Mouse (Mus musculus): ENCODE data around the gene Ak9. TPM values are rescaled to one million over a fixed set of nuclear protein-coding genes. Genes with fewer than 3 reads are reported as not detected.
A peak's percentile ranks its signal among the peaks of the same experiment; 100 is the strongest.

The Ak9 gene
- polyA plus RNA-seq, 1 experiment from 2014 or later, result 0.21 TPM

- H3K4me1 ChIP-seq (ENCODE audit: control insufficient read depth, insufficient read depth, low read length), result no peaks in the 10 kb centered on the region
- H3K36me3 ChIP-seq (ENCODE audit: control insufficient read depth, insufficient read depth, low read length), result peaks cover 8% of the 10 kb centered on the region; the same call in 1 of the 2 replicates
- no peak overlapping the region for H3K27ac ChIP-seq (replicated peaks; ENCODE audit: low read depth, low read length)
- H3K9ac ChIP-seq (ENCODE audit: low read depth, low read length), result no peak overlapping the region
- H3K4me2 ChIP-seq (ENCODE audit: low read depth, low read length), result no peak overlapping the region
- ATAC-seq (ENCODE audit: low read depth) (no peak), DNase-seq (ENCODE audit: low spot score) (no peak)
- WGBS, result 80% methylated on average over 2 of the region's 2 CpGs
- H3K27me3 ChIP-seq (replicated peaks; ENCODE audit: control insufficient read depth, insufficient read depth, low read length), result no peaks in the 10 kb centered on the region
- no peaks in the 10 kb centered on the region for H3K9me3 ChIP-seq (ENCODE audit: control insufficient read depth, low read length)
- H3K4me3 ChIP-seq (ENCODE audit: low read depth, low read length), result no peak overlapping the region
Measured at GRCm38 (mm10) chr10:41280796-41281195, 23.0 kb upstream of the Ak9 start.

GRCm38 (mm10) chr10:41282086-41282485 lies 21.7 kb upstream of the Ak9 start:
- ATAC-seq (ENCODE audit: low read depth) (no peak), DNase-seq (ENCODE audit: low spot score) (no peak)
- 79% methylated on average over 2 of the region's 2 CpGs for WGBS
- Histone ChIP-seq H3K27ac (replicated peaks; ENCODE audit: low read depth, low read length) (no peak overlapping the region), H3K4me3 (ENCODE audit: low read depth, low read length) (no peak overlapping the region), H3K36me3 (ENCODE audit: control insufficient read depth, insufficient read depth, low read length) (0 out of 2 replicates have a peak, but pooled peaks cover 1% of the 10 kb centered on the region), H3K9me3 (ENCODE audit: control insufficient read depth, low read length) (no peaks in the 10 kb centered on the region), H3K27me3 (replicated peaks; ENCODE audit: control insufficient read depth, insufficient read depth, low read length) (no peaks in the 10 kb centered on the region), H3K4me1 (ENCODE audit: control insufficient read depth, insufficient read depth, low read length) (no peaks in the 10 kb centered on the region), H3K4me2 (ENCODE audit: low read depth, low read length) (no peak overlapping the region), H3K9ac (ENCODE audit: low read depth, low read length) (no peak overlapping the region)

- ATAC-seq (ENCODE audit: low read depth), result no peak
- no peak for DNase-seq (ENCODE audit: low spot score)
- H3K9me3 ChIP-seq (ENCODE audit: control insufficient read depth, low read length), result no peaks in the 10 kb centered on the region
- H3K36me3 ChIP-seq (ENCODE audit: control insufficient read depth, insufficient read depth, low read length), result no peaks in the 10 kb centered on the region
- no peak overlapping the region for H3K4me3 ChIP-seq (ENCODE audit: low read depth, low read length)
- H3K9ac ChIP-seq (ENCODE audit: low read depth, low read length), result no peak overlapping the region
- WGBS, result 83% methylated on average over 3 of the region's 3 CpGs
- no peak overlapping the region for H3K27ac ChIP-seq (replicated peaks; ENCODE audit: low read depth, low read length)
- H3K4me1 ChIP-seq (ENCODE audit: control insufficient read depth, insufficient read depth, low read length), result 0 out of 2 replicates have a peak, but pooled peaks cover 2% of the 10 kb centered on the region
- H3K27me3 ChIP-seq (replicated peaks; ENCODE audit: control insufficient read depth, insufficient read depth, low read length), result no peaks in the 10 kb centered on the region
- H3K4me2 ChIP-seq (ENCODE audit: low read depth, low read length), result no peak overlapping the region
Measured at GRCm38 (mm10) chr10:41287618-41288017, 16.2 kb upstream of the Ak9 start.

GRCm38 (mm10) chr10:41288074-41288473 lies 15.7 kb upstream of the Ak9 start:
- no peaks in the 10 kb centered on the region for H3K9me3 ChIP-seq (ENCODE audit: control insufficient read depth, low read length)
- 0 out of 2 replicates have a peak, but pooled peaks cover 2% of the 10 kb centered on the region for H3K4me1 ChIP-seq (ENCODE audit: control insufficient read depth, insufficient read depth, low read length)
- WGBS, result 73% methylated on average over 1 of the region's 1 CpGs
- no peak overlapping the region for H3K27ac ChIP-seq (replicated peaks; ENCODE audit: low read depth, low read length)
- H3K27me3 ChIP-seq (replicated peaks; ENCODE audit: control insufficient read depth, insufficient read depth, low read length), result no peaks in the 10 kb centered on the region
- DNase-seq (ENCODE audit: low spot score) (no peak), ATAC-seq (ENCODE audit: low read depth) (no peak)
- H3K9ac ChIP-seq (ENCODE audit: low read depth, low read length), result no peak overlapping the region
- H3K36me3 ChIP-seq (ENCODE audit: control insufficient read depth, insufficient read depth, low read length), result no peaks in the 10 kb centered on the region
- no peak overlapping the region for H3K4me3 ChIP-seq (ENCODE audit: low read depth, low read length)
- H3K4me2 ChIP-seq (ENCODE audit: low read depth, low read length), result no peak overlapping the region

GRCm38 (mm10) chr10:41288771-41289415 lies 14.9 kb upstream of the Ak9 start:
- H3K36me3 ChIP-seq (ENCODE audit: control insufficient read depth, insufficient read depth, low read length), result no peaks in the 10 kb centered on the region
- no peak overlapping the region for H3K4me3 ChIP-seq (ENCODE audit: low read depth, low read length)
- H3K27ac ChIP-seq (replicated peaks; ENCODE audit: low read depth, low read length), result no peak overlapping the region
- no peaks in the 10 kb centered on the region for H3K27me3 ChIP-seq (replicated peaks; ENCODE audit: control insufficient read depth, insufficient read depth, low read length)
- WGBS, result 31% methylated on average over 16 of the region's 16 CpGs
- ATAC-seq (ENCODE audit: low read depth), result peak; percentile 87
- peak overlapping the region; percentile 45; the same call in 1 of the 2 replicates for H3K9ac ChIP-seq (ENCODE audit: low read depth, low read length)
- H3K9me3 ChIP-seq (ENCODE audit: control insufficient read depth, low read length), result no peaks in the 10 kb centered on the region
- peak; percentile 92 for DNase-seq (ENCODE audit: low spot score)
- 0 out of 2 replicates have a peak, but pooled peaks cover 2% of the 10 kb centered on the region for H3K4me1 ChIP-seq (ENCODE audit: control insufficient read depth, insufficient read depth, low read length)
- no peak overlapping the region for H3K4me2 ChIP-seq (ENCODE audit: low read depth, low read length)

- no peak overlapping the region for H3K27ac ChIP-seq (replicated peaks; ENCODE audit: low read depth, low read length)
- H3K27me3 ChIP-seq (replicated peaks; ENCODE audit: control insufficient read depth, insufficient read depth, low read length), result no peaks in the 10 kb centered on the region
- H3K4me2 ChIP-seq (ENCODE audit: low read depth, low read length), result no peak overlapping the region
- no peaks in the 10 kb centered on the region for H3K36me3 ChIP-seq (ENCODE audit: control insufficient read depth, insufficient read depth, low read length)
- 85% methylated on average over 2 of the region's 2 CpGs for WGBS
- 0 out of 2 replicates have a peak, but pooled peaks cover 2% of the 10 kb centered on the region for H3K4me1 ChIP-seq (ENCODE audit: control insufficient read depth, insufficient read depth, low read length)
- DNase-seq (ENCODE audit: low spot score) (no peak), ATAC-seq (ENCODE audit: low read depth) (no peak)
- H3K9ac ChIP-seq (ENCODE audit: low read depth, low read length), result no peak overlapping the region
- H3K9me3 ChIP-seq (ENCODE audit: control insufficient read depth, low read length), result no peaks in the 10 kb centered on the region
- H3K4me3 ChIP-seq (ENCODE audit: low read depth, low read length), result no peak overlapping the region
Measured at GRCm38 (mm10) chr10:41291021-41291420, 12.8 kb upstream of the Ak9 start.

- 2% methylated on average over 7 of the region's 7 CpGs for WGBS
- peak; percentile 66 for ATAC-seq (ENCODE audit: low read depth)
Measured at GRCm38 (mm10) chr10:41293019-41293418, 10.8 kb upstream of the Ak9 start.

GRCm38 (mm10) chr10:41294734-41295133 lies 9.0 kb upstream of the Ak9 start:
- Histone ChIP-seq H3K4me2 (ENCODE audit: low read depth, low read length) (no peak overlapping the region), H3K27me3 (replicated peaks; ENCODE audit: control insufficient read depth, insufficient read depth, low read length) (no peaks in the 10 kb centered on the region), H3K4me3 (ENCODE audit: low read depth, low read length) (no peak overlapping the region), H3K9ac (ENCODE audit: low read depth, low read length) (no peak overlapping the region), H3K9me3 (ENCODE audit: control insufficient read depth, low read length) (no peaks in the 10 kb centered on the region), H3K36me3 (ENCODE audit: control insufficient read depth, insufficient read depth, low read length) (no peaks in the 10 kb centered on the region), H3K4me1 (ENCODE audit: control insufficient read depth, insufficient read depth, low read length) (no peaks in the 10 kb centered on the region), H3K27ac (replicated peaks; ENCODE audit: low read depth, low read length) (no peak overlapping the region)
- DNase-seq (ENCODE audit: low spot score) (no peak), ATAC-seq (ENCODE audit: low read depth) (no peak)
- WGBS, result 74% methylated on average over 11 of the region's 11 CpGs

More at GRCm38 (mm10) chr10:41293019-41293418, 10.8 kb upstream of the Ak9 start:
- Histone ChIP-seq H3K4me2 (ENCODE audit: low read depth, low read length) (peak overlapping the region; percentile 22; the same call in 1 of the 2 replicates), H3K9ac (ENCODE audit: low read depth, low read length) (no peak overlapping the region), H3K36me3 (ENCODE audit: control insufficient read depth, insufficient read depth, low read length) (no peaks in the 10 kb centered on the region), H3K4me1 (ENCODE audit: control insufficient read depth, insufficient read depth, low read length) (0 out of 2 replicates have a peak, but pooled peaks cover 2% of the 10 kb centered on the region), H3K4me3 (ENCODE audit: low read depth, low read length) (no peak overlapping the region), H3K27ac (replicated peaks; ENCODE audit: low read depth, low read length) (0 out of 2 replicates have a peak overlapping the region, but pooled peaks have one; percentile 1), H3K27me3 (replicated peaks; ENCODE audit: control insufficient read depth, insufficient read depth, low read length) (no peaks in the 10 kb centered on the region), H3K9me3 (ENCODE audit: control insufficient read depth, low read length) (no peaks in the 10 kb centered on the region)
- DNase-seq (ENCODE audit: low spot score), result peak; percentile 89

GRCm38 (mm10) chr10:41295145-41295544 lies 8.6 kb upstream of the Ak9 start:
- ATAC-seq (ENCODE audit: low read depth) (0 out of 2 replicates have a peak, but pooled peaks have one; percentile 31), DNase-seq (ENCODE audit: low spot score) (peak; percentile 10)
- H3K4me1 ChIP-seq (ENCODE audit: control insufficient read depth, insufficient read depth, low read length), result no peaks in the 10 kb centered on the region
- no peak overlapping the region for H3K4me2 ChIP-seq (ENCODE audit: low read depth, low read length)
- no peaks in the 10 kb centered on the region for H3K27me3 ChIP-seq (replicated peaks; ENCODE audit: control insufficient read depth, insufficient read depth, low read length)
- no peak overlapping the region for H3K27ac ChIP-seq (replicated peaks; ENCODE audit: low read depth, low read length)
- no peak overlapping the region for H3K4me3 ChIP-seq (ENCODE audit: low read depth, low read length)
- H3K9ac ChIP-seq (ENCODE audit: low read depth, low read length), result no peak overlapping the region
- H3K36me3 ChIP-seq (ENCODE audit: control insufficient read depth, insufficient read depth, low read length), result no peaks in the 10 kb centered on the region
- WGBS, result 56% methylated on average over 7 of the region's 7 CpGs
- no peaks in the 10 kb centered on the region for H3K9me3 ChIP-seq (ENCODE audit: control insufficient read depth, low read length)

Data from embryonic facial prominence, embryonic 14.5 days (tissue).